Mouse (Mus musculus): ENCODE results near the gene Disp1.

The Disp1 gene

DNA sequence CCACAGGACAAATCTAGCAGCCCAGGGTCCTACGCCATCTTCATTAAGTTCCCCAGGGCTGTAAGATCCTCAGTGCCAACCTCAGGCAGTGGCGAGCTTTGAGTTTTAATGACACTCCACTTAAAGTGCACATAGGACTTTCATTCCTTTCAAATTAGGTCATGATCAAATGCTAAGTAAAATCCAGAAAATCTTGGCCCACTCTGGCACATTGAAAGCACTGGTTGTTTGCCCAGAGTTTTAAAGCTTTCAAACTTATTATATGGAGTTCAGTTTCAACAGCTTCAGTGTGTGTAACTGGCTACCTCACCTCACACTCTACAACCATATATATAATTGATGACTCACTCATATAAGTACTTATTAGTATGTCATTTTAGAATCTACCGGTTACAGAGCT lies 87.9 kb downstream of the Disp1 start:
- DNase-seq (ENCODE audit: low read depth): no peak

DNA sequence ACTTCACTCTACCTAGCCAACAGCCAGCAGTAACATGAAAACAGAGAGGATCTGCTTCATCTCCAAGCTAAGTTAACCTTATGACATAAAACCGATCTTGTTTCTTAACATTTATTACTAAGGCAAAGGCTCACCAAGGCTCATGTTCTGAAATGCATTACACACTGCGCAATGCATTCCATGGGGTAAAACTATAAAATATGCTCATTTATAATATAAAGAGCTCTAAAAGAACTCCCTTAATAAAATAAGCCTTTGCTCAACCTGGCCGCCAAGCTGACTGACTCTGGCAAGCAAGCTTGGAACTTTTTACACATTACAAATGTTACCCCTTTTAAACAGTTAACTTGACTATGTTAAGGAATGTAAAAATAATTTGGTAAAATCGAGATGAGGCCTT lies 94.1 kb downstream of the Disp1 start:
- DNase-seq (ENCODE audit: low read depth): no peak

DNA sequence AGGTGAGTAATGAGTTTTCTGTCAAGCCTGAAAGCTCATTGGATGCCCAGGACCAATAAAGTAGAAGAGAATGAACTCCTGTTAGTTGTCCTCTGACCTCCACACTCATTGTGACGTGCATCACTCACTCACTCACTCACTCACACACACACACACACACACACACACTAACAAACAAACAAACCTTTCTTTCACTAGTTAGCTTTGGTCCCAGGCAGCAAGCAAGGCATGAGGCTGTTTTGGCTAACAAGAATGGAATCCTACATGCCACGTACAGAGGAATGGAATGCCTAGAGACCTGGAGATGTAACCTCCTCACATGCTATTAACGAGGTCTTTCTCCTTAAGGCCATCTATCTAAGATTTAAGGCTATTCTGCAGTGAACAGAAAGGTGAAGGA lies 97.6 kb downstream of the Disp1 start:
- DNase-seq (ENCODE audit: low read depth): no peak

DNA sequence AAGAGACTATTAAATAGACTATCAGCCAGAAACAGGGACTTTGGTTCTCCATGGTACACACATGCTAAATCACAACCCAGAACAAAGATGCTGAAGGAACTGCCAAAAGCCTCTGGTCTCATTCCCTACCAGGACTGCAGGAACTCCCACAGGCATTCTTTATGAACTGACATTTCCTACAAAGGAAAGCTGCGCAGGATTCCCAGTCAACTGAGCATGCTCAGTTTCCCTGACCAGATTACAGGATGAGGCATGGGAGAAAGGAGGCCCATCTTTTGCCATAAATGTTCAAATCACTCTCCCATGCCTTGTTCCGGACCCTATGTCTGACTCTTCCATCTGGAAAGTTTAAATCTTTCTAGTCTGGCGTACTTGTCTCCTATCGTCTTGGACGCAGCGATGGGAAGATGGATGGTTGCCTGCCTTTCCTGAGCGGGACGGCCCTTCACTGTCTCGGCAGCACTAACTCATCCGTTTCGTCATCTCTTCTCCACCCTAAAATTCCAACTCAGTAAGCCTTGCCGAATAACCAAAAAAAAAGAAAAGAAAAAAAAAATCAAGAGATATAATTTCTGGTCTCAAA lies 100.9 kb downstream of the Disp1 start:
- DNase-seq (ENCODE audit: low read depth): no peak

DNA sequence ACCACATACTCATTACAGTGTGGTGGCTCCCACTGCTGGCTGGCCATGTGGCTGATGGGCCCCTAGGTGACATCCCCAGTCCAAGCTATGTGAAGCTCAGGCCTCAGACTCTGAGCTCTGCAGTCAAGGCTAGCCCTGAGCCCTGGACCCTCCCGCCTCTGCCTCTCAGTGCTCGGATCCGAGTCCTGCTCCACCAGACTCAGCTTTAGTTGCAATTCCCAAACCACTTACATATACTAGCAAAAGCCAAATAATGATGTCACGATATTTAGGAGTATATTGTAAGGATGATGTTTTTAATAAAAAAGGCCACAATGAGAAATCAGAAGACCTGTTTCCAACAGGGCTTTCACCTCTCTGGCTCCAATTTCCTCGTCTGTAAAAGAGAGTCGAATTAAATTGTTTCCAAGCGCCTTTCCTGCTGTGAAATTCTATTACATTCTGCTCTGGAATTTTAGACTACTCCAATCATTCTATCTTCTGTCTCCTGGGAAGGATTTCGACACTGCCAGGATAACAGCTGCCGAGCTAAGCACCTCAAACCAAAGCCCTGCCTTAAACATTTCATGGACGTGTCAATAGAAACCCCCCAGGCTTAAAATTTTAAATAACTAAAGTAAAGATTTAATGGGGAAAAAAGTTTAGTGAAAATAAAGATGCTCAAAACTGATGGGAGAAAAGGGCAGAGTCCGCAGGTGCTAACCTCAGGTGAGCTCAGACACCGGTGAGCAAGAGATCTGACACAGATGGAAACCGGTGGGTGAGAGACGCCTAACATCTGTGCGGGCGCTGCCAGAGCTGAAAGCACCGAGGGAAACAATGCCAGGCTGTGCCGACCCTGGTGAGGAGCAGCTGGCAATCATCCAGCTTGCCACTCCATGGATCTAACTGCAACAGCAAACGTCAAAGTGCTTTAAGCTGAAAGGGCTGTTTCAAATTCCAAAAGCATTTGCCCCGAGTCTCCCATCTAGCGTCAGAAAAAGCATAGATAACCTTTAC lies 103.2 kb downstream of the Disp1 start:
- no peak for DNase-seq (ENCODE audit: low read depth)

- DNase-seq (ENCODE audit: low read depth): no peak
Observed at GRCm38 (mm10) chr1:183116946-183117826, 104.1 kb downstream of the Disp1 start.

GRCm38 (mm10) chr1:183116441-183116840 lies 104.9 kb downstream of the Disp1 start:
- no peak for DNase-seq (ENCODE audit: low read depth)

DNA sequence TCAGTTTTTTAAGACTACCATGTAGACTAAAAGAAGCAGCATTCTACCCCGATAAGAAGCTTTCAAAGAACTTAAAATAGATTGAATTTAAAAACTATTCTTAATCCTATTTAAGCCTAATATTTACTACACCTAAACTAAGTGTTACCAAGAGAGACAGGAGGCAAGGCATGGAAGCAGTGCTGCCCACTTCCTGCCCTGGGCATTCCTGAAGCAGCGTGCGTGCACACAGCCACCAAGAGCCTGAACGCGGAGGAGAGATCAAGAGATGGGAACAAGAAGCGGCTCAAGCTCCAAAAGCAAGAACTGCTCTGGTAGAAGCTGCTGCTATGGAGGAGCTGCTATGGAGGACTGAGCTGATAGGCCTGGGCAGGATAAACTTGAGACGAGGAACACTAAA lies 106.2 kb downstream of the Disp1 start:
- DNase-seq (ENCODE audit: low read depth): no peak

DNA sequence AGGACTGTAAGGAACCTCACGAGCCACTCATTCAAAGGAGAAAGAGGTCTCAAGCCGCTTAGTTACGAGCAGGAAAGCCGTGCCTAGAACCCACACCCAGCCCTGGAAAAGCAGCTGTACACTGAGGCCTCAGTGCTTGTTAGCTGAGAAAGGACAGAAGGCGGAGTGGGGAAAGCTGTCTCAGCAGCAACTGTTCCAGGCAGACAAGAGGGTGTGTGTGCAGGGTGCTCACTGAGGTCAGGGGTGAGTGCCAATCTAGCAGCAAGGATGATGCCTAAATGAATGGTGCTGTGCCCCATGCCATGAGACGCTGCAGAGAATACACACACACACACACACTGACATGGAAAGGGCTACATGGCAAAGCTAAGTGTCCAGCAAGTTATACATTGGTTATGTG lies 106.8 kb downstream of the Disp1 start:
- DNase-seq (ENCODE audit: low read depth): no peak

- DNase-seq (ENCODE audit: low read depth): no peak
Observed at GRCm38 (mm10) chr1:183113546-183113945, 107.8 kb downstream of the Disp1 start.

GRCm38 (mm10) chr1:183107476-183107875 lies 113.8 kb downstream of the Disp1 start:
- no peak for DNase-seq (ENCODE audit: low read depth)

GRCm38 (mm10) chr1:183104696-183105095 lies 116.6 kb downstream of the Disp1 start:
- no peak for DNase-seq (ENCODE audit: low read depth)

GRCm38 (mm10) chr1:183102775-183103174 lies 118.5 kb downstream of the Disp1 start:
- DNase-seq (ENCODE audit: low read depth): no peak

GRCm38 (mm10) chr1:183102153-183102552 lies 119.2 kb downstream of the Disp1 start:
- no peak for DNase-seq (ENCODE audit: low read depth)

DNA sequence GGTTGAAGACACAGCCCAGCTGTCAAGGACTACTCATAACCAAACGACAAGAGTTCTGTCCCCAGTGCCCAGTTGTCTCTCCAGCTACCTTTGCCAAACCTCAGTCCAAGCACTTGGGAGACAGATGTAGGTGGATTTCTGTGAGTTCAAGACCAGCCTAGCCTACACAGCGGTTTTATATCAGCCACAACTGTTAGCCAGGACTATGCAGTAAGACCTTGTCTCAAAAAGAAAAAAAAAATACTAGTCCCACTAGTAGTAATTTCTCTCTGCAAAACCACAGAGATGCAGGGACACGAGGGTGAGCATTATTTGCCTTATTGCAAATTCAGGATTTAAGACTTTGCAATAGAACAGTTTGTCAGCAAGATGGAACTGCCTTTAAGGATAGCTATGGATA lies 120.0 kb downstream of the Disp1 start:
- no peak for DNase-seq (ENCODE audit: low read depth)

DNA sequence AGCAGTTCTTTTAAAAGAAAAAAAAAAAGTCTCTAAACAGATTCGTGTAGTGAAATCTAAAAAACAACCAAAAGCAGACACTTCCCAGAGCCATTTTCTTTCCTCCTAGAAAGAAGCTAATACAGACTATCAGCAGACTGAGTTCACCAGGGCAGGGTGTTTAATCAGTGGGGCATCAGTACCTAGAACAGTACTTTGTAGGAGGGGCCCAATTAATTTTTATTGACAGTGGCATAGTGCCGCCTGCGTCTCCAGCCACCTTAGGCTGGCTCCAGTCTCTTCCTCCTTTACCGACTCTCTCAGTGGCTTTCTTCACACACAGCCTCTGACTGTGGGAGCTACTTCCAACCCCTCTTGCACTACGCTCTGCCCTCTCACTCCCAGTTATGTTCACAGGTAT lies 121.1 kb downstream of the Disp1 start:
- no peak for DNase-seq (ENCODE audit: low read depth)

DNA sequence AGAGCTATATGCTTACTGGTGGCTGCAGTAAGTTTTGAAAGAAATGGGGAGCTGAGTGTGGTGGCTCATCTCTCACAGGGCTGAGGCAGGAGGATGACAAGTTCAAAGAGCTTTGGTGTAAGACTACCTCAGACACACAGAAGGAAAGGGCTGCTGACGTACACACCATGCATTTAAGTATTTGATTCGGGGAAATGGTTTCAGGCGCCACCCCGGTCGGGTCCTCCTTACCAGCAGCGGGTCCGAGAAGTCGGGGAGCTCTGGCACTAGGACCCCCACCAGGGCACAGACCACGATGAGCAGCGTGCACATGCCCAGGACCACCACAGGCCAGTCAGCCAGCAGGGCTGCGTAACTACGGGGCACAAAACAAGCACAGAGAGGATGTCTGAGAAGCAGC lies 121.6 kb downstream of the Disp1 start:
- DNase-seq (ENCODE audit: low read depth): no peak

GRCm38 (mm10) chr1:183097606-183098005 lies 123.7 kb downstream of the Disp1 start:
- DNase-seq (ENCODE audit: low read depth): no peak

DNA sequence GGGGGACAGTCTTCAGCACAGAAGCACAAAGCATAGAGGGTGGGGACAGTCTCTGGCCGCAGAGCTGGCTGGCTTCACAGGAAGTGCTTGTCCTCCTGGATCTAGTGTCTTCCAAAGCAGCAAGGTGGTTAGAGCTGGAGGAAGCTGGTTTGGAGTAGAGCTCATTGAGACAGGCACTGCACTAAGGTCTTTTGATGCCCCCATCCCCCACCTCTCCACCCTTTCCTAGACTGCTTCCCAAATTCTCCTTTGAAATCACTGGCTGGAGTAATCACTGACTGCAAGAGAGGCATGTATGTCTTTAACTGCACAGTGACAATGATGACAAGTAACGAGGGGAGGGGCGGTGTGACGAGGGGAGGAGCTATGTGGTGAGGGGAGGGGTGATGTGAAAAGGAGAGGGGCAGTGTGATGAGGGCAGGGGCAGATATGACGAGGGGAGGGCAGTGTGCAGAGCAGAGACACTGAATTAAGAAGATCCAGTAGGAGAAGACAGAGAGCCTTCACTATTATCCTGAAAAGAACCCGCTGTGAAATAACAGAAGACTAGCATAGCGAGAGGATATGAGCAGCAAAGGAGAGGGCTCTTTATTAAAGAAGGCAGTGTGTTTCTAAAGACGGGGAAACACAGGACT lies 125.8 kb downstream of the Disp1 start:
- DNase-seq (ENCODE audit: low read depth): no peak

DNA sequence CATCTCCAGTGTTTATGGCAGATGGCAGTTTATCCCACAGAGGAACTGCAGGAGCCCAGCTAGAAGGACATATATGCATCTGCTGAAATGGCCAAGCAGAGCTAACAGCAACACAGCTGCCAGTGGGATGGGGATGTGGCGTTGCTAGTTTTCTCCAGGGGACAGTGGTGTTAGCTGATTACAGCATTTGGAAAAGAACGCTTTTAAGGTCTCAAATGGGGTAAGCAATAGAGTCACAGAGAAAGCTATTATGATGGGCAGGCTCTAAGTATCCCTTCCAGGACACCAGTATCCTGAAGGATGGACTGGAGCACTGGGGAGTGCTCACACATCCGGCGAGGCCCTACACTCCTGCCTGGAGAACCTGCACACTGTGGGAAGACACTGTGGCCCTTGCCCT lies 129.0 kb downstream of the Disp1 start:
- no peak for DNase-seq (ENCODE audit: low read depth)

DNA sequence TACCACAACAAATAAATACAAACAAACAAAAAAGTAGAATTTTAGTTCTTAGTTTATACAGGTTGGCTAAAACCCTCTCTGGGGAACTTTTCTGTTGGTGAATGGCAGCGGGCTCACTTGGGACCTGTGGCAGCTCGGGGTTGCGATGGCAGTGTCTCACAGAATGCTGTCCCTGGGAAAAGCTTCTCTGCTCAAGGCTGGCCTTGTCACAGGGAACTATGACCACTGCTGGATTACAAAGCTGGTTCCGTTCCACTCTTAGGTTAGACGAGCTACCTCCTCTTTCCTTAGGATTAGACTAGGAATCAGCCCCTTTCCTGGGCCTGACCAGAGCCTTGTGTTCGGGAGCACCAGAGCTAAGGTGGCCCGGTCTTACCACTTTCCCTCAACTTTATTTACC lies 130.1 kb downstream of the Disp1 start:
- DNase-seq (ENCODE audit: low read depth): no peak

GRCm38 (mm10) chr1:183088661-183089060 lies 132.7 kb downstream of the Disp1 start:
- no peak for DNase-seq (ENCODE audit: low read depth)
